Mouse (Mus musculus): ENCODE results near the gene Nemp1.

Gene Nemp1

DNA sequence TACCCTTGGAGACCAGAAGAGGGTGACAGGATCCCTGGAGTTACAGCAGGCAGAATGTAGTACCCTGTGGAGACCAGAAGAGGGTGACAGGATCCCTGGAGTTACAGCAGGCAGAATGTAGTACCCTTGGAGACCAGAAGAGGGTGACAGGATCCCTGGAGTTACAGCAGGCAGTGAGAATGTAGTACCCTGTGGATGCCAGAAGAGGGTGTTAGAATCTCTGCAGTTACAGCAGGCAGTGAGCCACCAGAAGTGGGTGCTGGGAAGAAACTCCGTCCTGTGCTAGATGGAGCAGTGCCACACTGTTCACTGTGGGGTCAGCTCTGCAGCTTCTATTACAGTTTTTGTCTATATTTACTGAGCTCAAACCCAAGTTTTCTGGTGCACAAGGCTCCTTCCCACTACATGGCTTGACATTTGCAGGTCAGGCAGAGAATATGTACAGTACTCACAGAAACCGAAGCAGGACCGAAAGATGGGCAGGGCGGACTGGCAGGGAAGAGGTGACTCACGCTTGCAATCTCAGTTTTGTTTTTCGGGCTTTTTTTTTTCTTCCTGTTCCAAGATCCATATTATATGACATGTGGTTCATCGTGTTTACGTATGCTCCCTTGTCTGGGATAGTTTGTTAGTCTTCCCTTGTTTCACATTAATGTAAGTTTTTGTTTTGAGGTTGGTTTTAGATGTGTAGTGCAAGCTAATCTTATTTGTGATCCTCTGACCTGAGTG is 8.3 kb downstream of the Nemp1 start:
- DNase-seq = peak; percentile 99

DNA sequence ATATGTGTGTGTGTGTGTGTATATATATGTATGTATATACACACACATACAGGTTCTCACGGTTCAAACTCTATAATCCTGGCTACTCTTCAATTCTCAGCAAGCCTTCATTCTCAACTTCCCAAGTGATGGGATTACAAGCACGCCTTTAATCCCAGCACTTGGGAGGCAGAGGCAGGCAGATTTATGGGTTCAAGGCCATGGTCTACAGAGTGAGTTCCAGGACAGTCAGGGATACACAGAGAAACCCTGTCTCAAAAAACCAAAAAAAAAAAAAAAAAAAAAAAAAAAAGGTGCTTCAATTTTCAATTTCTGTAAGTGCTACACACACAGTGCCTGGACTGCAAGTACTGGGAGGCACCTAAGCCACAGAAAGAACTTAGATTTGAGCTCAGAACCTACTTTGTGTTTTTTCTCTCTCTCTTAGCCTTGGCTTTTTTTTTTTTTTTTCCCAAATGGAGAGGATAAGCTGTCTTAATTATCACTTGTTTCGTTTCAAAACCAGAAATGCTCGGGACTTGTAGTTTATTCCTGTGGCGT is 9.2 kb downstream of the Nemp1 start:
- DNase-seq = peak; percentile 61

DNA sequence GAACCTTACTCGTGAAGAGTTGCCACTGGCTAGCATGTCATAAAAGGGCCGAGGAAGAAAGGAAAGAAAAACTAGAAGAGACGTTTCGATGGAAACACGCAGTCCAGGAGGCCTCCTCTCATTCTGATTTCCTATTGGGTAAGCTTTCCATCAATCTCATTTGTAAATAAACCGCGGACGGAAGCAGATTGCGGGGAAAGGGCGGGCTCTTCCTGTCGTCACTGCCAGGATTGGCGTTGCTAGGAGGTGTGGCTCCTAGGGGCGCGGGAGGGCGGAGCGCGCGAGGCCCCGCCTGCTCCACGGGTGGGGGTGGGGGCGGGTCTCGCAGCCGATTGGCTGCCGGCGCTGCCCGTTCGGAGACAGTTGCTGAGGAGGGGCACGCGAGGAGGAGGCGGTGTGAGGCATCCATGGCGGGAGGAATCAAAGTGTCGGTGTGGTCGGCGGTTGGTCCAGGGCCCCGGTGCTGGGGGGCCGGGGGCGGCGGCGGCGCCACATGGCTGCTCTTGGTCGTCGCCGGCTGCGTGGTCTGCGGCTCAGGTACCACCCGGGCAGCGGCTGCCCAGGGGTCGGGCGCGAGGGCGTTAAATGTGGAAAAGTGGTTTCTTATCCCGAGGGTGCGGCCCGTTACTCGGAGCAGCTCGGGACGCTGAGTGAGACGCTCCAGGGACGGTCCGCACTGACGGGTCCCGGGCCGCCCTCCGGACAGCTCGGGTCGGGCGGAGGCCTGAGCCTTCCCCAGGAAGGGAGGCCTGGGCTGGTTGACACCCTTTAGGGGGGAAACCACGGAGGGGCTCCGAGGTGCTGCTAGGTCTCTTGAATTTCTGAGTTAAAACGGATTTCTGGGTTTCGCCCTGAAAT is 10.2 kb downstream of the Nemp1 start:
- DNase-seq = peak; percentile 100

DNA sequence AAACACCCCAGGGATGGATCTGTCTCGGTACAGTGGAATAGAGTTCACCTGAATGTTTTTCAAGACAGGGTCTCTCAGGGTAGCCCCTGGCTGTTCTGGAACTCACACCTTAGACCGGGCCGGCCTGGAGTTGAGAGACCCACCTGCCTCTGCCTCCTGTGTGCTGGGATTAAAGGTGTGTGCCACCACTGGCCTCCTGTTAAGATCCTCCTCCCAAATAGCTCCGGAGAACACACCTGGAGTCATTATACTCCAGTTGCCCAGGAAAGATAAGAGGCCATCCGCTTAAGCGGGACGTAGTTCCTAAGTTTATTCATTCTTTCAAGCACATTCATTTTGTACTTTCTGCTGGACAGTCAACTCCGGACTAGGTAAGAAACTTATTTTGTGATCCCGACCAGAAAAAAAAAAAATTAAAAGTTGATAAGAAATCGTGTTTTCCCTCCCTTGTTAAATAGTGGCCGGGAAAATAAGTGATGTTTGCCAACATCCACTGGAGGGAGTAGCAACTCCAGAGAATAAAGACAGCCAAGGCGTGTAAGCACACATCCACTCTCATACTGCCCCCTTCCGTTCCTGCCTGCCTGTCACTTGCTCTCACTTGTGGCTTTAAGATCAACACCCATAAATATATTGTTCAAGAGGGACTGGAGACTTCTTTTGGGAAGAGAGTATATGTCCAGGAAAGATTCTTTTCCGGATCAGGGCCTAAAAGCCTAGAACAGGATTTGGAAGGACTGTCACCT is 11.1 kb downstream of the Nemp1 start:
- peak; percentile 96 for DNase-seq

DNA sequence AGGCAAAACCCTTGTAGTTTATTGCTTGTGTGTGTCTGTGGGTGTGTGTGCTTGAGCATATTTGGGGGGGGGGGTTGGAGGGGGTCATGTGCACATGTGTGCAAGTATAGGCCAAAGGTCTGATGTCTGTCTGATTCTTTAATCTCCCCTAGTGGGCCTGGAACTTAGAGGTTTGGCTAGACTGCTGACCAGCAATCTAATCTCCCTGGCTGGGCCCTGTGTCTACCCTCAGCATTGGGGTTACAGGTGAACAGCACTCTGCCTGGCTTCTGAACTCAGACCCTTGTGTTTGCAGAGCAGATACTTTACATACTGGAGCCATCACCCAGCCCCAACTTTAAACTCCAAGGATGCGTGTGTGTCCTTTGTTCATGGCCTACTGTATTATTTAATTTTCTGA is 12.5 kb downstream of the Nemp1 start:
- DNase-seq = peak; percentile 68

DNA sequence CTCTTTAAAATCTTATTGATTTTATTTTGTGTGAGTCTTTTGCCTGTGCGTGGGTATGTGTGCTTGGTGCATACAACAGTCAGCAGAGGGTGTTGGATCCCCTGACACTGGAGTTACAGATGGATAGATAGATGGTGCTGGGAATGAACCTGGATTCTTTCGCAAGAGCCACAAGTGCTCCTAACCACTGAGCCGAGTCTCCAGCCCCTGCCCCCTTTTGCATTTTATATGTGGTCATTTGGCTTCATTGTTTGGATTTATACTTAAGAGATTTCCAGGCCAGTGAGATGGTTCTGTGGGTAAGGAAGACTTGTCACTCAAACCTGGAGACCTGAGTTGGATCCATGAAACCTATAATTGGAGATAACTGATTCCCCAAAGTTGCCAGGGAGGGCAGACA is 13.2 kb downstream of the Nemp1 start:
- peak; percentile 77 for DNase-seq

DNA sequence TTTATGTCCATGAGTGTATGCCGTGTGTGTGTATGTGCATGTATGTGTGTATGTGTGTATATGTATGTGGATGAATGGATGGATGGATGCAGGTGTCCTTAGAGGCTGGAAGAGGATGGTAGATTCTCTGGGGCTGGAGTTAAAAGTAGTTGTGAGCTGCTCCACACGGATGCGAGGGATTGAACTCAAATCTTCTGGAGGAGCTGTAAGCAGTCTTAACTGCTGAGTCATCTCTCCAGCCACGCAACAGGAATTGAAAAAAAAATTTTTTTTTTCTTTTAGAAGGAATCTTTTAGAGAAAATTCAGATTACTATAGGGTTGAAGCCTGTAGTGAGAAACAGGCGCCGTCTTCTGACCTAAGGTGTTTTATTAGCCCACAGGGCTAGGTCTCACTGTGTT is 16.2 kb downstream of the Nemp1 start:
- DNase-seq = no peak

DNA sequence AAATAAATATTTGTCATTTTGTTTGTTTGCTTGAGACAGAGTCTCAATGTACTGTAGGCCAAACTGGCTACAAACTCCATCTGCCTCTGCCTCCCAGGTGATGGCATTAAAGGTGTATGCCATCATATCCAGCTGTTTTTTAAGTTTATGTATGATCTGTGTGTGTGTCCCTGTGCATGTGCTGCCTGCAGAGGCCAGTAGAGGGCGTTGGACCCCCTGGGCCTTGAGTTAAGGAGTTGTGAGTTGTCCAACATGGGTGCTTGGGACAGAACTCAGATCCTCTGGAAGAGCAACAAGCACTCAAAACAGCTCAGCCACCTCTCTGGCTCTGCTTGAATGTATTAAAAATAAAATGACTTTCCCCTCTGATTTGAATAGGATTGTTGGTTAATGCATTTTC is 24.4 kb downstream of the Nemp1 start:
- DNase-seq = no peak

DNA sequence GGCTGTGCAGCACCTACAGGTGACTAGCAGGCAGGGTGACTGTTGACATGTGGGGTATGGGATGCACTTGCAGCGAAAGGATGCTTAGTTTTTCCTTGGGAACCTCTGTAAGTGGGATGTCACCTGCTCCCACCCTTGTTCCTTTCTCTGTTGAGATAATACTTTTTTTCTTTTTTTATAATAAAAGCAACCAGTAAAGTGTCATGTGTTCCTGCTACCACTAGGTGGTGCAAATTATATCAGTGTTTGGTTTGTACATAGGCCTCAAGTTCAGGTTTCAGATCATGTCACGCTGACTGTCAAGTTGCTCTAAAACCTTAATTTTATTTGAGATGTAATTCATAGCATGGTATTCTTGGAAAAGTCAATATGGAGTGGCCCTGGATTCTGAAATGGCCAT is 27.9 kb downstream of the Nemp1 start:
- no peak for DNase-seq

DNA sequence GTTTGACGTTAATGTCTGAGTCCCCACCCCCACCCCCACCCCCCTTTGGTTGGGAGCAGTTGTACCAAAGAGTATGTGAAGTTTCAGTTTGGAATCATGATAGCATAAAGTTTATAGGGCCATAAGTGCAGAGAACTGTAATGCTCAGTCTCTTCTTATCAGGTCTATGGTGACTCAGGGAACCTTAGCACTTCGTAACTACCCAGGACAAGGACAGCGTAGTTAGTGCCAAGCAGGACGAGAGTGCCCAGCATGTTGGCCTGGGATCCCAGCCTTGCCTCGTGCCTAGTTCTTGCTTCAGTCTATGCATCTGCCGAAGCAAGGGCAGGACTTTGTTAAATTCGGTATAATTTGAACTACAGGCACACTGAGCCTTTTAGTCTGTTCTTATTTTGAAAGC is 29.1 kb downstream of the Nemp1 start:
- DNase-seq = no peak

DNA sequence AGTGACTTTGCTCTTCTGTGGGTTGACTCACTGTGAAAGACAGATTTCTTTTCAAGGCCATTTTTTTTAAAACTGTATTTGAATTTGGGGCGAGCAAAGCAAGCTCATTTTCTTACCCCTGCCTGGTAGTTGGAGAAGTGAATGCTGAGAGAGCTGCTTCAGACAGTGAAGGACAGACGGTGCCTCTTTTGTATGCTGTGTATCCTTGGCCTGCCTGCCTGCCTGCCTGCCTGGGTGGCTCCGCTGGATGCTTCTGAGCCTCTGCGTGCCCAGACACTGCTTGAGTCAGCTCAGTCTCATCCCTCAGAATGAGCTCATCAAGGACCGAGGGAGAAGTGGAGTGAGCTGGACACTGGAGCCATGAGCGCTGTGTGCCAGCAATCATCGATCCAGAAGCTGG is 32.3 kb downstream of the Nemp1 start:
- DNase-seq = no peak

DNA sequence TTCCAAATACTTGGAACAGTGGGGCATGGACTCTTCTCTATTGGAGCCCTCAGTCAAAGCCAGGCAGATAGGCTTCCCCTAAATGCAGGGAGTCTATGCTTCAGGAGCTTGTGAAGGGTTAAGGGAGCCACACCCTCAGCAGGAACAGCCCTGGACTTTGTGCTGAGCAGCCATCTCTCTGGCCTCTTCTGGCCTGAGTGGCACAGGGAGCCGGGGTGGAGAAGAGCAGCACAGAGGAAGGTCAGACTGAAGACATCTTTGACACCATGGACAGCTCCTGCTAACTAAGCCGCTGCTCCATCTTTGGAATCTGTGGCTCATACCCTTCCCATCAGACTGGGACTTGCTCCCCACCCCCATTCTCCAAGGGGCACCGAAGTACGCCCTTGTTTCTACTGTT is 36.6 kb downstream of the Nemp1 start:
- DNase-seq = no peak

DNA sequence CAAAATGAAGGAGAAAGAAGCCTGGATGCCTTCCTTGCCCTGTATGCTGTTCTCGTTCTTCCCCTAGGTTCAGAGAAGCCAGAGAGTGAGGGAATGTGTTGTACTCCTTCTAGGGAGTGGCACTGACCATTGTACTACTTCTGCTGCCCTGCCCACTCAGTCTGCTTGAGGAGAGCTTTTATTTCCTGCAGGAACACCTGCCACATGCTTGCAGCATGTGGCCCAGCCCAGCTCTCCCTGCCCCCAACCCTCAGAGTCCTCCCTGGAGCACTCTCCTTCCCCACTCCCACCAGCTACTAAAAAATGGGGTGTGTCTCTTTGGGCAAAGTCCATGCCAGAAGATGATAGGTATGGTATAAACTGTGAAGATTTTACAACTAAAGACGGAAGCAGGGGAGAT is 37.6 kb downstream of the Nemp1 start:
- no peak for DNase-seq

DNA sequence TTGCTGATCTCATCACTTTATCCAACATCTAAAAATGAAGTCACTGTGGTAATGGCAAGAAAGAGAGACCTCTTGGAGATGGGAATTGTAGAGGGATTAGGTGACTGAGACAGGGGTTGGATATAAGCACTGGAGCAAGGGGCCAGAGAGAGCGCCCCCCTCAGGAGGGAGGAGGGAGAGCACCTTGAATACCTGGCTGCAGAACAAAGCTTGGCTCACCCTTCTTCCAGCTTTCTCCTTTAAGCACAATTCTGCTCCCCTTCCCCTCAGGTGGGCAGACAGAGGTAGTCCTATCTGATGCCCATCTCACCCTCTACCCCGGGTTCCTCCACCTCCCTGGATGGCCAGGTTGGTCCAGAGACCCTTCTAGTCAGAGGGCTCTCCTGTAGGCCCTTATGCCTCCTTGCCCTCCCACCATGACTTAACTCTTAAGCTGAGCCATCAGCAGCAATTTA is 38.1 kb downstream of the Nemp1 start, which contains the start of gene Myo1a:
Myo1a (plus strand) TSS at position 405 of the 455 bp plus-strand sequence.
- DNase-seq = no peak

DNA sequence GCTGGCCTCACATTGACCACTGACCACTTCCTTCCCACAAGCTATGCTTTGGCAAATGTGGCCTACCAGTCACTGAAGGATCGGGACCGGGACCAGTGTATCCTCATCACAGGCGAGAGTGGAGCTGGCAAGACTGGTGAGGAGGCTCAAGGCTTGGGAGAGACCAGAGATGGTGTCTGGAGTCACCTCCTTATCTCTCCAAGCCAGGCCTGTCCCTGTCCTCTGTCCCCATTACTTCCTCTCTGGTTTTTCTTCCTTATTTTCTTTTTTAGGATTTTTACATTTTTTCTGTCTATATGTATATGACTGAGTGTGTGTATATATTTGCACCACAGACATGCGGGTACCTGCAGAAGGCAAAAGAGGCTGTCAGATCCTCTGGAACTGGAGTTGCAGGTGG is 39.1 kb downstream of the Nemp1 start:
- no peak for DNase-seq

DNA sequence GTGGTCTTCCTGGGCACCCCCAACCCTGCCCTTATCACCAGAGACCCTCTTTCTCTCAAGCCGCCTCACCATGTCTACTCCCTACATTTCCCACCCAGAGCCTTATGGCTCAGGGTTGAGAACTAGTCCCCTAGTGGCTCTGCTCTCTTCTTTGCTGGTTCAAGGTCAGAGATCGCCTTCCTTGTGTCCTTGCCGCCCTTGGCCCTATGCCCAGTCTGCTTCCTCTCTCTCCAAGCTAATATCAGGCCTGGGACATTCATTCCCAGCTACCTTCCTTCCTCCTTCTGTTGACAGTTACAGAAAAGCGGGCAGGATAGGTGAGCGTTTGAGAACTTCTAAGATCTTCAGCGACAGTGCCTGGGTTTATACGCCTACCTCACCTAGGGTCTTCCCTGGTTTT is 41.0 kb downstream of the Nemp1 start:
- DNase-seq = no peak

DNA sequence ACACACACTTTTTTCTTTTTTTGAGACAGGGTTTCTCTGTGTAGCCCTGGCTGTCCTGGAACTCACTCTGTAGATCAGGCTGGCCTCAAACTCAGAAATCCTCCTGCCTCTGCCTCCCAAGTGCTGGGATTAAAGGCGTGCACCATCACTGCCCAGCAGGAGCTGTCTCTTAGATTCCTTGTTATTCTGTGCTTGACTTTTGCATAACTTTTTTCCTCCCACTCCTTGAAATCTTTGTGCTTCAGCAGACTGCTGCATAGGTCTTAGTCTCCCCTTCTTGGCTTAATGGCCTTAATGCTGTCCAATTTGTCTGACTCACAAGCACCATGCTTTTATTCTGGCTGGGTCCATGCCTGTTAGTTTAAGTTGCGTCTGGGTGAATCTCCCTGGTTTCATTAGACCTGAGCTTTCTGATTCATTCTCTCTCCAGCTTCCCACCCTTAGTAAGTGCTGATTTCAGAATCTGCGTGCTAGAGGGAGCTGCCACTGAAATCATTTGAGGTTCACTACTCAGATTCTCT is 42.2 kb downstream of the Nemp1 start:
- no peak for DNase-seq

DNA sequence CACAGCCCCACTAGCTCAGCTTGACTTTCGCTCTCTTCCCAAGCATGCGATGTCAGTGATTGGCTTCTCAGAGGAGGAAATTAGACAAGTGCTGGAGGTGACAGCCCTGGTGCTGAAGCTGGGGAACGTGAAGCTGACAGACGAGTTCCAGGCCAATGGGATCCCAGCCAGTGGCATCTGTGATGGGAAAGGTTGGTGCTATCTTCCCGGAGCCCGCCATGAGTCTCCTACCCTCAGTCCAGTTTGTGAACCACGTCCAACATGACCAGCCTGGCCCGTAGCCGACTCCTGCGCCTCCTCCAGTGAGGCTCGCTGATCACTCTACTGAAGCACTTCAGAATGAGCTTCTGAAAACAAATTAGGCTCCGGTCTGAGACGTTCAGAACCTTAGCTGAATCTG is 43.6 kb downstream of the Nemp1 start:
- no peak for DNase-seq

DNA sequence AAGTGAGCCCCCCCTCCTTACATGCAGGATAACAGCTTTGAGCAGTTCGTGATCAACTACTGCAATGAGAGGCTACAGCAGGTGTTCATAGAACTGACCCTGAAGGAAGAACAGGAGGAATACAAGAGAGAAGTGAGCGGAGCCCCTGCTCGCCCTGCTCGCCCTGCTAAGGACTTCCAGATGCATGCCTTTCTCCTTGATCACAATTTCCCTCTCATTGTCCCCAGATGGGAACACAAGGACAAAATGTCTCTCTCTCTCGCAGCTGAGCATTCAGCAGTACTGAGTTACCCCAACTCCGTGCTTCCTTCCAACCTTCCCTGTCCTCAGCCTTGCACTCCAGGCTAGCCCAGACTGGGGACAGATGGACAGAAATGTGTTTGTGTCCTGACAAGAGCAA is 46.0 kb downstream of the Nemp1 start:
- no peak for DNase-seq

DNA sequence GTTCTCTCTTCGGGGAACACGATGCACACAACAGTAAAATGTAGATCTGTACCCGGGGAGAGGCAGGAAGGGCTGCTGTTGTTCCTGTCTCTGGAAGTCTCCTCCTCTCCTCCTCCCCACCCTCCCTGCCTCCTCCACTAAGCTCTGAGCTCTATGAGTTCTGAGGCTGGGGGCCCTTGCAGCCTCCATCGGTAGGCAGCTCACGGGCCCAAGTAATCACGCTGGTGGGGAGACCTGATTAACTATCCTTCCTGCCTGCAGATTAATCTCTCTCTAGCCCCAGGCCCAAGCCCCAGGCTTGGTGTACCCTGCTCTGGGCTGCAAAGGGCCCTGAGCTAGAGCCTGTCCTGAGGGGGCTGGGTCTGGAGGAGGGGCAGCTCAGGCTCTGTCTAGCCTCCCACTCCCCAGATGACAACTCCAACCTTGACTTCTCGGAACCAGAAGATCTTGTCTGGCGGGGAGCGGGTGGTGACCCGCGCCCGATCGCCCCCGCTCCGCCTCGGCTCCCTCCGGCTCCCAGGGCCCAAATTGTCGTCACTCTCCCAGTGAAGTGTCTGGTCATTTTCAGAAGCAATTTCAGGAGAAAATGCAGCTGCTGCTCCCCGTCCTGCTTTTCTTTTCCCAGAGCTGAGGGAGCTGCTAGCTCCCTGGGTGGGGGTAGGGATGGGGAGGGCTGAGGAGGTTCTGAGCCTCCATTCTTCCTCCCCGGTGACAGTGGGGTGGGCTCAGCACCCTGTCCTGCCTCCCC is 55.1 kb downstream of the Nemp1 start:
- DNase-seq = peak; percentile 95

DNA sequence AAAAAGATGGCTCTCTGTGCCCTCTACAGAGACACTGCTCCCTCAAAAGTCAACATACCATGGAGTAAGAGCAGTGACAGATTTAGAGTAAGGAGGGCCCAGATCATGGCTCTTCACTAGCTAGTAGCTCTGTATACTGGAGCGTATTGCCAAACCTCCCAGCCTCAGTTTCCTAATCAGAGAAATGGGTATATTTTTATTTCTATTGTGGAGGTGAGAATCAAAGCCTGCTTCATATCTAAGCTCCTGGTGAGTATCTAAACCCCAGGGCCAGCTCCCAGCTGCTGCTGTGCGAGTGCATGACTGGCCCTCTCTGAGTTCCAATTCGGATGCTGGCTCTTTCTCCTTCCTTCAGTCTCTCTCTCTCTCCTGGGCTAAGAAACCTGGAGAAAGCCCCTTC is 57.5 kb downstream of the Nemp1 start, which contains the start of gene Tac2:
Tac2 (plus strand) TSS at position 301 of the 400 bp plus-strand sequence.
- no peak for DNase-seq

DNA sequence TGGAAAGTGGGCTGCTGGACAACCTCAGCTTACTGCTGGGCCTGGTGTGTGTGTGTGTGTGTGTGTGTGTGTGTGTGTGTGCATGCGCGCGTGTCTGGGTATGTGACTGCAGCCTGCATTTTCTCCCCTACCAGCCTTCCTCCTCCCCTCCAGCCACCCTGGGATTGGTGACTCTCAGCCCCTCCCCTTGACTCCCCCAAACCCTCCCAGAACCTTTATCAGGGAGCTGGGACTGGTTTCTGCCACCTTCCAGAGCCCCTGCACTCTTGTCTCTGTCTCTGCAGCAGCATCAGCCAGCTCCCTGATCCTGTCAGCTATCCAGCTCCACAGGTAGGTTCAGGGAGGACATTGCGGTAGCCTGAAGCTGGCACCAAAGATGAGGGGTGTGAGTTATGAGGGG is 58.4 kb downstream of the Nemp1 start:
- DNase-seq = no peak
